Mouse (Mus musculus) right cerebral cortex, postnatal 36 days (tissue): Measurements from ENCODE around the gene Slc8a2.

Experiments used
- DNase-seq, 2 experiments: peaks; one replicate each; pipeline ENCODE4 v3.0.0; 2022; ENCODE audit warnings: low spot score in 2 of 2, mixed read lengths in 1 of 2

The Slc8a2 gene

DNA sequence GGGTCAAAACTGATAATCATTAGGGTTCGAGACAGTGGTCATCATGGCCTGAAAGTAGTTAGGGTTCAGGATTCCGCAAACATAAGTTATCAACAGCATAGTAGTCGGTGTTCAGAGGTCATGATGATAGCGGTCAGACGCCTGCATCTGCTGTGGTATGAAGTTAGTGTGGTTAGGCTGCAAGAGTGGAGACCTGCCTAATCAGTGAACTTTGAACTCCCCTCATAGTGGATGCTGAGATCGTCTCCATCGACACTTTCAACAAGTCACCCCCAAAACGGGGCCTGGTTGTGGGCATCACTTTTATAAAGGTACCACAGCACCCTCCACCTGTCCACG lies 9.4 kb upstream of the Slc8a2 start:
- no peak for DNase-seq

DNA sequence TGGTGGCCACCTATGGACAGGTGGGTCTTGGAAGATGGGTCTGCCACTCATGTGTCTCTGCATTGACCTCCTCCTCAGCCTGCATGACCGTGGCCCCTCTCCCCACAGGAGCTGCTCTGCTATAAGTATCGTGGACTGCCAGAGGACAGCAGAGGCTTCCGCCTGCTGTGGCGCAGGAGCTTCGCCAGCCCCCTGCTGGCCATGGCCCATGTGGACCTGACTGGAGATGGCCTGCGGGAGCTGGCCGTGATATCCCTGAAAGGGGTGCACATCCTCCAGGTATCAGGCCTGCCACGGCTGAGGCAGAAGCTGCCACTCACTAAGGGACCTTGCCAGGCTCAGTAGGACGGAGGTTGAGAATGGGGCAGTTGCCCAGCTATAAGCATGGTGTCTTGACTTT lies 3.8 kb upstream of the Slc8a2 start:
- no peak for DNase-seq

DNA sequence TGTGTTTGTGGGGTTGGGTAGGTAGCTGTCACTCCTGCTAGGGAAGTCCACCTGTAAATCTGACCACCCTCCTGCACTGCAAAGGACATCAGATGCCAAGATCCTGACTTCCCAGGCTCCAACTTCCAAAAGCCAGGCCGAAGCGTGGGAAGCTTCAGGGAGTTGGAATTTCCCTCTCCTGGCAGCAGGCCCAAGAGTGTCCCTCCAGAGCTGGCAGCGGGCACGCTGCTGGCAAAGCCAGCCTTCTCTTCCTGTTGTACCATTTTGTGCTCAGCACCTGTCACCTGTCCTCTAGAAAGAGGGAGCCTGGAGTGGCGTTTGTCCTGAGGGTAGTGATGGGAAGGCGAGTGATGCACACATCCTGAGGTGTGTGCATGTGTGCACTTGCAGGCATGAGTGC lies 1.3 kb upstream of the Slc8a2 start:
- DNase-seq, result no peak

DNA sequence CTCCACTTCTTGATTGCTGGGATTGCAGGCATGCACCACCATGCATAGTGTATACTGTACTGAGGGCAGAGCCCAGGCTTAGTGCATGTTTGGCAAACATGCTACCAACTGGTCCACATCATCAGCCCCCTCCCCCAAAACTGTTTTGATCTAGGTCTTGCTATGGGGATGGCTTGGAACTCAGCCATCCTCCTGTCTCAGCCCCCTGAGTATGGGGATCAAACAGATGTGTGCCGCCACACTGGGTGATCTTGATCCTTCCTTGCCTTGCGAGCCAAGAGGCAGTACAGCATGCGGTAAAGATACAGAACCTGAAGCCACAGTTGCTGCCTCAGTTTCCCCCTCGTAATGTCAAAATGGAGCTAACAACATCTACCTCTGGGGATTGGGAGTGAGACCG lies 727 bp upstream of the Slc8a2 start:
- no peak for DNase-seq

DNA sequence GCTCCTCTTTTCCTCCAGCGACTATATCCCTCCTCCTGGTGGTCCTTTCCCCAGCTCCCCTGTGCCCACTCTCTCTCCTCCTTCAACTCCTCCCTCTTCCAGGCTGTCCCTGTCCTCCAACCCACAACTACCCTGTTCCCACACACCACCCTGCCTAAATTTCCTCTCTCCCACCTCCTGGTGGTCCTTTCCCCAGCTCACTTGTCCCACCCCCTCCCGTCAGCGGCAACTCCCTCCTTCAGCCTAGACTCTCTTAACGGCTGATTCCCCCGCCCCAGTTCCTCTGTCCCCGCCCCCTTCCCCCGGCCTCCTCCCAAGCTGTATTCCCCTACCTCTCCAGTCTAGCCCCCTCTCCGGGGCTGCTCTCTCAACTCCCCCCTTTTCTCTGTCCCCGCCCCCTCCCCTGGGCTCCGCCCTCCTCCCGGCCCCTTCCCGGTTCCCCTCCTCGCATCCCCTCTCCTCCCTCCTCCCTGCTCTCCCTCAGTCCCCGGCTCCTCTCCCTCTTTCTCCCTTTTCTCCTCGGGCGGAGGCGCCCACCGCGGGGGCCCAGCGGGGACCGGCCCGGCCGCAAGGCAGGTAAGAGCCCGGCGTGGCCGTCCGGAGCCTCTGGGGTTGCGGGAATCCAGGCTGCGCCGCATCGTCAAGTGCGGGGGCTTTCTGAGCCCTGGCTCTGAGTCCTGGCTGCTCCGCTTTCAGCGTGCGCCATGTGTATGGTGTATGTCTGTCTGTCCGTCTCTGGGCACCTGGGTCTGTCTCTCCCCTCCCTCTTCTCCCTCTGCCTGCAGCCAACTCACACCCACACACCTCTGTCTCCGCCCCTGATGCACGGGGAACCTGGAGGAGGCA lies 443 bp downstream of the Slc8a2 start:
- no peak for DNase-seq

DNA sequence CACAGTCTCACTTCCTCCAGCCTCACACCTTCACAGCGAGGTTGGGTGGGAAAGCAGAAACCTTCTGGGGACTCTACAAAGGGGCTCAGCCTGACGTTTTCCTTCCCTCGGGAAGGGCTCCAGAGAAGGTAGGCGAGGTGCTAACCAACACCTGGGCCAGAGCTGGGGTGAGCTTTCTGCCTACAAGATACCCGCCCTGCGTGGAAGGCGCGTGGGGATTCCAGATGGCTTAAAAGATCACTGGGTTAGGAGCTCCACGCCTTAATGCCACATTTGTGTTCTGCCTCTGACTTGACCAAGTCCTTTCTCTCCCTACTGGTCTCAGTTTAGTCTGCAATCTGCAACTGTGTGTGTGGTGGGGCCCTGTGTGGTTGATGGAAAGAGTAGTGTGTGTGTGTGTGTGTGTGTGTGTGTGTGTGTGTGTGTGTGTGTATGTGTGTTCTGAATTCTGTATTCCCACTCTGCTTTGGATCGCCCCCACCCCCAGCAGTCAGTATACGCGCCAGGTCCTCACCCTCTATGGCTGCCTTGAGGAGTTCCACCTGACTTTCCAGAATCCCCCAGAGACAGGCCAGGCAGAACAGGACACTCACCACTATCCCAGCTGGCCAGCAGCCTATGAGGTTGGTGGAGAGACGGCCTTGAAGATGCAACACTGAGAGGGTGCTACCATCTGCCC lies 1.5 kb downstream of the Slc8a2 start:
- DNase-seq, result no peak

DNA sequence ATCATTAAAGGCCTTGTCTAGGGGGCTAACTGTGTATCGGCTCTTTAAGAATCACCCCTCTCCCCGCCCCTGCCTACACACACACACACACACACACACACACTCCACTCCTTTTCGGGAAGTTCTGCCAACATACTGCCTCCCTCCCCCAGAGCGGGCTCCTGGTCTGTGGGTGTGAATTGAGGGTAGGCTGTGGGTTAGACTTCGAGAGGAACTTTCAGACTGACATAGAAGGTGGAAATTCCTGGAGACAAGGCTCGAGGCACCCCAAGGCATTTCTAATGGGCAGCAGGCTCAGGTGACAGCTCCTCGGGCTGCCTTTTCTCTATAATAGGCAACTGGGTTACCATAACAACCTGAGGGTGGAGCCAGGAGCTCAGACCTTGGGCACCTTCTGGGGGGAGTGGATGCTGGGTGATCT lies 2.5 kb downstream of the Slc8a2 start:
- no peak for DNase-seq

DNA sequence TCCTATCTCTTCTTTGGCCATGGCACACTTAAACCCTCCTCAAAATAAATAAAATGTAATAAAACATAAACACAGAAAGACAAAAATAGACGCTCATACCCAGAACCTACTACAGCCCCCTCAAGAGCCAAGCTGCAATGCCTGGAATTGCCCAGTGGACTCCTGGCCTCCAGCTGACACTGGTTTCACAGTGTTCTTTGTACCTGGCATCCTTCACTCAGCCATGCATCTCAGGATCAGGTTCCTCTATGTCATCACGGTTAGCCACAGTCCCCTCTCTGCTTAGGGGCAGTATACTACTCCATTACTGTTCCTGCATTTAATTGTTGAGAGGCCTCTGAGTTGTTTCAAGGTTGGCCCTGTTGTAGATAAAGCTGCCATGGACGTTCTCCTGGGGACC lies 3.3 kb downstream of the Slc8a2 start:
- no peak for DNase-seq

DNA sequence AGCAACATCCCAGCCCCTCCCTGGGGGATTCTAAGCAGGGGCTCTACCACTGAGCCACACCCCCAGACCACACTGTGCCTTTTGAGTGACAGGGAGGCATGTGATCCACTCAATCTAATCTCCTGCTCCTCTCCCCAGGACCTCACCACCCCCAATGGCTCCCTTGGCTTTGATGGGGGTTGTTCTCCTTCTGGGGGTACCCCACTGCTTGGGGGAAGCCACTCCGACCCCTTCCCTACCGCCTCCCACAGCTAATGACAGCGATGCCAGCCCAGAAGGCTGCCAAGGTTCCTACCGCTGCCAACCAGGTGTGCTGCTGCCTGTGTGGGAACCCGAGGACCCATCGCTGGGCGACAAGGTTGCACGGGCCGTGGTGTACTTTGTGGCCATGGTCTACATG lies 4.1 kb downstream of the Slc8a2 start:
- no peak for DNase-seq

DNA sequence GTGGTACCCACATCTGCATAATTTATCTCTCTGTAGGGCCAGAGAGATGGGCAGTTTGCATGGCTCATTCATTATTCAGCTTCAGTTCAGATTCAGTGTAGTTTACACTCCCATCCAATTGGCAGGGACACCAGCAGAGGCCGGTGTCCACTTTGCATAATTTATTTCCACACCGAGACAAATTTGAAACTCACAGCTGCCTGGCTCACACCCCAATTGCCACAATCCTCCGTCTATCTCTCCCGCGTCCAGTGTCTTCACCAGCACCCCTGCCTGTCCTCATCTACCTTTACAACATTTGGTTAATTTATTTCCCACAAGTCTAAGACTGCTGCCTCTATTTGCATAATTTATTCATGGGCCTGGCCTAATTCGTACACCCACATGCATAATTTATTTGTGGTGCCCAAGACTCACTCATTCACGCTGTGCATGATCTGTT lies 5.3 kb downstream of the Slc8a2 start:
- DNase-seq, result no peak

DNA sequence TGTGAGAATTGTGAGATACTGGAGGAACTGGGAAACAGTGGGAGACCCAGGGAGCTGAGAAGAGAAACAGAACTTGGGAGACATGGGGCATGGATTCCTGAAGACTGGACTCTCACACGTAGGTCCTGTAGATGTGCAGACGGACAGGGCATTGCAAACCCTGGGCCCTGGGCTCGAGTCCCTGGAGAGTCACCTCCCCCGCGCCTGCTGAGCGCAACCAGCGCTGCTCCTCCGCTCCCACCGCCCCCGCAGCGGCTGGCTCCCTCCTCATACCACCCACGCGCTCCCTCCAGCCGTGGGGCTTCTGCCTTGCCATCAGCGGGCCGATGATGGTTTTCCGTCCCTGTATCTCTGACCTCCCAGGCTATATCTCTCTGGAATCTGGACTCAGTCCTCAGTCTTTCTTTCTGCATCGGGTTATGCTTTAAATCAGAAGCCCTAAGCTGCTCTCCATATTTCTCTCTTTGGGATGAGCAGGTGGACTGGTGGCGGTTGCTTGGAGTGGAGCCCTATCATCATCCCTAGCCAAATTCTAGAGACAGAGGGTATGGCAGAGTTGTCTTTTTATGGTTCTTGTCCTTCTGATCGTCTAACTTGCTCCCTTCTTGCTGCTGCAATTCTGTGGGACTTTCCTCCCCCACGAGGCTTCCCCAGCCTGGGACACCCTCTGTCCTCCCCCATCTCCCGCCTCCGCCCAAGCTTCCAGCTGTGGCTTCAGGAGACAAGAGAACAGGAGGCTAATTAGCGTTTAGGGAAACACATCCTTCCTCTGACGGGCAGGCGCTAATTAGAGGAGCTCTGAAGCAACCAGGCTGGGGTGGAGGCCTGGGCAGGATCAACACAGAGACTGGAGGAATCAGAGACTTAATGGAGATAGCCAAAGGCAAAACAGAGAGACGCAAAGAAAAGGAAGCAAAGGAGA lies 17.1 kb downstream of the Slc8a2 start:
- DNase-seq, result peak; percentile 68 to 72

DNA sequence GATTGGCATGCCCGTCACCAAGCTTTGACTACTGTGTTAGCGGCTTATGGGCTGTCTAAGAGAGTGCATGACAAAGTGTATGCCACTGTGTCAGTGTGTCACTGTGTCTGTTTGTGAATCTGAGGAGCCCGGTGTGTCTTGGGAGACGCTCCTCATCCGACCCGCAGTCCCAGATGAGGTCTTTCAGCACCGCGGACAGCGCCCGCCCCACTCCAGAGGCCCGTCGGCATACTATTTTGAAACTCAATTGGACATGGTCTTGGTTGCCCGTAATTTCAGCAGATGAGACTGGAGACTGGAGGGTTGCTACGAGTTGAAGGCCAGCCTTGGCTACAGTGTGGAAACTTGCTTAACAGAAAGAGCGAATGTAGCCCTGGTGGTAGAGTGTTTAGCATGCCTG lies 18.0 kb downstream of the Slc8a2 start:
- no peak for DNase-seq

DNA sequence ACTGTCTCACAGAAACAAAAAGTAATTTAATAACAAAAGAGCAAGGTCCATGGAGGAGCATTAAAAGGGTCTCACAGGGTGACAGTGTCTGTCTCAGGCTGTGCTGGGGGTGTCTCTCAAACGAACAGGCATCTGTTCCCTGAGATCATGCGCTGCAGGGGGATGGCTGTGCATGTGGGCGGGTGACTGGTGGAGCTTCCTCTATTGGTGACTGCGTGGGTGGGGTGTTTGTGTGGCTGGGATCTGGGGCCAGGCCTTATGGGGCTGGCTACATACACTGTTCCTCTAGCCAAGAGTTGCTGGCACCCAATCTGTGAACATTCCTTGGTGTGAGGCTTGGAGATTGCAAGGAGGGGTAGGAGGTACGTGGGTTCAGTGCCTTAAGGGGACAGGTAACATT lies 19.6 kb downstream of the Slc8a2 start:
- DNase-seq, result peak; percentile 89 to 92

DNA sequence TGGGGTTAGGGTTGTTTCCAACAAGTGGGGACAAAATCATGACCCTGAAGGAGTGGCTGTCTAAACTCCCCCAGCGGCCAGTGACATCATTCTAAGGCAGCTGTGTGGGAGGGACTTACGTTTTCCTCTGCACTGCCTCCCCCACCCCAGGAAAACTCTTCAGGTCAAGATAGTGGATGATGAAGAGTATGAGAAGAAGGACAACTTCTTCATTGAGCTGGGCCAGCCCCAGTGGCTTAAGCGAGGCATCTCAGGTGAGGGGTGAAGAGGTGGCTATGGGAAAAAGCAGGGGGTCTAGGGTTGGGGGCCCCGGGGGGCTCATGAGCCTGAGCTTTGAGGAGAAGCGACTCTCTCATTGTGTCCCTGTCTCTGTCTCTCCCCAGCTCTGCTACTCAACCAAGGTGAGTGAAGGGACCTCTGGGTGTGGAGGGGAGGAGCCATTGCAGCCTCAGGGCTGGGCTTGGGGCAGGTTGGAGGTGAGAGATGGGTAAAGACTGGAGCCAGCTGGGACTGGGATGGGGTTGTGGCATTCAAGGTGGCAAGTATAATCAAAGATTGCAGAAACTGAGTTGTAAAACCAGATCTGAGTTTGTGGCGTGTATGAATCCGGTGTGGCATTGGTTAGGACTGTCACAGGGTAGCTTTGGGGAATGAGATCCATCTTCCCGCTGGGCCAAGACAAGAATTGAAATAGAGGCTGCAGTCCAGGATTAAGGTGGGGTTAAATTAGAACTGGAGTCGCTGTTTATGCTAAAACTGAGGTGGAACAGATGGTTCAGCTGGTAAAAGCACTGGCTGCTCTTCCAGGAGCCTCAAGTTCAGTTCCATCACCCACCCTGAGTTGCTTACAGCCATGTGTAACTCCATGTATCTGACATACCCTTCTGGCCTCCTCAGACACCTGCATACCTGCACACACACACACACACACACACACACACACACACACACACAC lies 20.8 kb downstream of the Slc8a2 start:
- no peak for DNase-seq

DNA sequence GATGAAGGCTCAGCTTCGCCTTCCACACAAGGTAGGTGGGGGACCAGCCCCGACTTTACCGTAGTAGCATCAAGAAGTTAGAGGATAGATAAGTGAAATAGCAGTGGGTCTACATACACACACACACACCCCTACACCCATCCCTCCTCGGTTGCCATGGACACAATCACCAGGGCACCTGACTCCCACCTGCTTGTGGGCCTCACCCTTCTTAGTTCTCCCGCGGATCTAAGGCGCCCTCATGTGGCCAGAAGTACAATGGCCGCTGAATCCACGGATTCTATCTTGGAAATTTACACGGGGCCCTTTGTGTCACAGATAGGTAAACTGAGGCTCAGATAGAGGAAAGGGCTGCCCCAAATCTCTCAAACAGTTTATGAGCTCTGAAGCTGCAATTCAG lies 23.9 kb downstream of the Slc8a2 start:
- no peak for DNase-seq

DNA sequence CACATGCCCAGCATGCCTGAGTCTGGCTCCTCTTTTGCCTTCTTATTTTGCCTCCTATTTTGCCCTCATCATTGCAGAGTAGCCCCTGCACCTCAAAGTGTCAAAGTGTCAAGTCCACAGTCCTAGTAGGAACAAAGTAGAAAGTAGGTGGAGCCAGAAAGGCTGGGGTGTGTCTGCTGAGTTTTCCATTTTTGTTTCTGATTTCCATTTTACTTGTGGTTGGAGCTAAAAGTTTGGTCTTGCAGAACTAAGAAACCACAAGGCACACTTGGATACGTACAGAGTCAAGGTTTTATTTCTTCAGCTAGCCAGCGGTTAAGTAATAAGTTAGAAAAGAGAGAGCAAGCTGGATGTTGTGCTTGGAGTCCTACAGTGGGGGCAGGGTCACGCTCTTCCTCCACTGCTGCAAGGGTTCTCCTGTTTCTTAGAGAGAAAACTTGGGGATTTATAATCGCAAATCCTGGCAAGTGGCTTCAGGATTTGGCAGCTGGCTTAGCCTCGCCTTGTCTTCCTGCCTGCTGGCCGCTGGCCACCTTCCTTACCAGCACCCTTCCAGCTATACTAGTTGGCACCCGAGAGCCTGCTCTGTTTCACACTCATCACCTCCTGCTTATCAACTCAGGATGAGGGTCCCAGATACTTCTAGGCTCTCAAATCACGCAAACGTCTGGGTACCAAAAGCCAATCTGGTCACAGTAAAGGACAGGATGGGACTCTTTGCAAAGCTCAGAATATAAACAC lies 25.7 kb downstream of the Slc8a2 start:
- no peak for DNase-seq

DNA sequence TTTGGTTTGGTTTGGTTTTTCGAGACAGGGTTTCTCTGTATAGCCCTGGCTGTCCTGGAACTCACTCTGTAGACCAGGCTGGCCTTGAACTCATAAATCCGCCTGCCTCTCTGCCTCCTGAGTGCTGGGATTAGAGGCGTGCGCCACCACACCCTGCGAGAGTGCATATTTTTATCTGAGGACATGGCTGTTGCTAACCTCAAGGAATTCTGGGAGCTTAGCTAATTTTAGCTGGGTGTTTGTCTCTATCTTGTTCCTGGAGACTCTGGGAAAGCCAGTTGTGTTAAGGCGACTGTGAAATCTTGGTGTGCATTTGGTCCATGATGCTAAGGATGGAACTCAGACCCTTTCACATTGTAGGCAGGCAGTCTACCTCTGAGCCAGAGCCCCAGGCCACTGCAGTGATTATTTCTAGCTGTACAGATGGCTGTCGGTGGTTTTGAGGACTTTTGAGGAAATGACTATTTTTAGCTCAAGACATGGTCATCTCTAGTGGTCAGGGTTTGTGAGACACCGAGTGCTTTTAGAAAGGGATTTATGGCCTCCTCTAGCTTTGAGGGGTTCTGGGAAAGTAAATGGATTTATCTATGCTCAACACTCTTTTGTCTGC lies 26.6 kb downstream of the Slc8a2 start:
- DNase-seq, result no peak

DNA sequence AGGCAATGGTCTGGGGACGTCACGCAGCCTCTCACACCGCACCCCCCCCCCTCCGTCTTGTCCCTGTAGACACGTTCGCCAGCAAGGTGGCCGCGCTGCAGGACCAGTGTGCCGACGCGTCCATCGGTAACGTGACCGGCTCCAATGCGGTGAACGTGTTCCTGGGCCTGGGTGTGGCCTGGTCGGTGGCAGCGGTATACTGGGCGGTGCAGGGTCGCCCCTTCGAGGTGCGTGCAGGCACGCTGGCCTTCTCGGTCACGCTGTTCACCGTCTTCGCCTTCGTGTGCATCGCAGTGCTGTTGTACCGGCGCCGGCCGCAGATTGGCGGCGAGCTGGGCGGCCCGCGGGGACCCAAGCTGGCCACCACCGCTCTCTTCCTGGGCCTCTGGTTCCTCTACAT lies 29.1 kb downstream of the Slc8a2 start:
- DNase-seq, result no peak

DNA sequence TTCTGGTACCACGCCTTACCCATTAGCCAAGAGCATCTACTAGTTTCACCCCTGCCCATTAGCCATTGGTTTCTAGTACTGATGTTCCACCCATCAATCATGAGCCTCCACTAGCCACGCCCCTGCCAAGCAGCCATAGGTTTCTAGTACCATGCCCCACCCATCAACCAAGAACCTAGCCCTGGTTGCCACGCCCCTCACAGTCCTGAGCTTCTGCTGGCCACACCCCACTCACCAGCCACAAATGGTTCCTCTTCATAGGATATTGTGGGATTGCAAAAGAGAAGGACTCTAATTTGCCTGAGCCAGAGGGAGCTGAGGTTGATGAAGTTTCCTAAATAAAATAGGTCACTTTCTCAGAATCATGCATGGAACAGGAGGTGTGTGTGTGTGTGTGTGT lies 31.1 kb downstream of the Slc8a2 start:
- no peak for DNase-seq

DNA sequence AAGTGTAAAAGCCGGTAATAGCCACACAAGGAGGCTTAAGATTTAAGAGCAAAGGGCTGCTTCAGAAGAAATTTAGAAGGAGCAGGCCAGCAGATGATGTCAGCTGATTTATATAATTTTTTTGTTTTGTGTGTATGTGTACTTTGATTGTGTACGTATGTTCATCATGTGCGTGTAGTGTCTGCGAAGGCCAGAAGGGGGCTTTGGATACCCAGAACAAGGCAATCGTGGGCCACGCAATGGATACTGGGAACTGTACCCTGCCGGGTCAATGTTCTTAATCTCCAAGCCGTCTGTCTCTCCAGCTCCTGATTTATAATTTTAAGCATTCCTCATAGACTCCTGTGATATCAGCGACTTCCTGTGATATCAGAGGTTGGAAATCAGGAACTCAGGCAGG lies 31.7 kb downstream of the Slc8a2 start:
- DNase-seq, result no peak
